Mouse (Mus musculus) heart, embryonic 11.5 days (tissue): ENCODE data around the gene Cort. TPM values are rescaled to one million over a fixed set of nuclear protein-coding genes. Genes with fewer than 3 reads are reported as not detected.
"Not testable (repeated sequence)": the region's sequence is repeated elsewhere in the genome, so short reads cannot be mapped to it uniquely, and the experiment has no call there.

Experiments
- ATAC-seq: fragments of 200-750 bp; cut with Nextera tagmentation; replicated peaks from 2 replicates; pipeline ENCODE4 v1.8.0; 2017; ENCODE audit warnings: moderate library complexity; ENCODE audit not compliant: insufficient number of reproducible peaks, low FRiP score, low TSS enrichment
- H3K27ac ChIP-seq: fragments of 300-500 bp; sonication (generic); 2 replicates; pipeline ENCODE4 v1.5.1; 2014; ENCODE audit warnings: mild to moderate bottlenecking, low read depth, low read length
- H3K27me3 ChIP-seq: fragments of 300-500 bp; sonication (generic); 2 replicates; pipeline ENCODE4 v1.6.1; 2014; ENCODE audit warnings: mild to moderate bottlenecking, low read length, mixed read lengths; ENCODE audit not compliant: control insufficient read depth, insufficient read depth
- H3K36me3 ChIP-seq: fragments of 300-500 bp; sonication (generic); 2 replicates; pipeline ENCODE4 v1.6.1; 2014; ENCODE audit warnings: mild to moderate bottlenecking, low read length, moderate library complexity, mixed read lengths; ENCODE audit not compliant: control insufficient read depth, insufficient read depth
- H3K4me1 ChIP-seq: fragments of 300-500 bp; sonication (generic); 2 replicates; pipeline ENCODE4 v1.6.1; 2014; ENCODE audit warnings: low read length; ENCODE audit not compliant: control insufficient read depth, insufficient read depth
- H3K4me2 ChIP-seq: fragments of 300-500 bp; sonication (generic); 2 replicates; pipeline ENCODE4 v1.6.1; 2014; ENCODE audit warnings: mild to moderate bottlenecking, moderate library complexity
- H3K4me3 ChIP-seq: fragments of 300-500 bp; sonication (generic); 2 replicates; pipeline ENCODE4 v1.5.1; 2014; ENCODE audit warnings: low read depth, low read length
- H3K9ac ChIP-seq: fragments of 300-500 bp; sonication (generic); 2 replicates; pipeline ENCODE4 v1.6.1; 2014; ENCODE audit warnings: mild to moderate bottlenecking, low read depth, low read length, moderate library complexity
- H3K9me3 ChIP-seq: fragments of 300-500 bp; sonication (generic); replicated peaks from 2 replicates; pipeline ENCODE4 v1.6.1; 2016; ENCODE audit warnings: low read length; ENCODE audit not compliant: control insufficient read depth
- WGBS: fragments of 180-500 bp; shearing (Covaris S2); extraction: QIAGEN DNeasy Blood & Tissue Kit; methylation state at CpG from one replicate; pipeline ENCODE4 v1.1.7; 2014; ENCODE audit not compliant: insufficient replicate concordance; 5-methylcytosine and 5-hydroxymethylcytosine counted together
- polyA plus RNA-seq: library from polyadenylated mRNA; unstranded; fragments of >200 nt; fragmentation: Nextera tagmentation; extraction: Ambion mirVana; gene quantifications from 2 replicates; pipeline ENCODE4 v1.2.1, GENCODE M21; 2014

Gene Cort
- polyA plus RNA-seq, 1 experiment from 2014 or later, result 0.24 TPM

DNA sequence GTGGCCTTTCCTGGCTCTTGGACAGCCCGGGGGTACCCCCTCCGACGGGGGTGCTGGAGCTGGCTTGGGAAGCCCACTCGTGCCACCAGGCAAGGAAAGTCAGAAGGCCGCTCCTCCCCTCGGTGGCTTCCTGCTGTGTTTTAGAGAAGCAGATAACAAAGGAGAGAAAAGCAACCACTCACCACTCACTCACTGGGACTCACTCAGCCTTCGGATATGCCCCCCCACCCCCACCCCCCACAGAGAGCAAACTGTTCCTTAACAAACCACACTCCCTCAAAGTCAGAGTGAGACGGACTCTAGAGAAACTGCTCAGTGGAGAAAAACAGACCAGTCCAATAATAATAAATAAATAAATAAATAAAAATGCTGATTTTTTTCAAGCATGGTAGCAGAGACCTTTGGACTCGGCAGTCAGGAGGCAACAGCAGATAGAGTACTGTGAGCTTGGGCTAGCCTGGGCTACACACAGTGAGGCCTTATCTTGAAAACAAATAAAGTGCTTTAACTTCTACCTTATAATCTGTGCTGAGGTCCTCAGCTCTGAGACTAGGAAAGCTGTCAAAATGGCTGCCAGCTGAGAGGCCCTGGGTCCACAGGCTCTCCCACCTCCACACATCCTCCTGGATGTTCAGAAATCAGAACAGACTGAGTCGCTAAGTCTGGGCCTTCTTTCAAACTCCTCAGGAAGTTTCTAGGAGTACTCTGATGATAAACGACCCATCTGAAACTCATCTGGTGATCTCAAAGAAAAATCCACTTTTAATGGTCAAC is 1.0 kb downstream of the Cort start:
- no peaks in the 10 kb centered on the region for H3K36me3 ChIP-seq
- WGBS, result 49% methylated on average over 11 of the region's 11 CpGs
- no peak overlapping the region for H3K4me2 ChIP-seq
- no peak overlapping the region for H3K9ac ChIP-seq
- no peak overlapping the region for H3K27ac ChIP-seq
- no peaks in the 10 kb centered on the region for H3K27me3 ChIP-seq
- no peaks in the 10 kb centered on the region for H3K9me3 ChIP-seq
- H3K4me1 ChIP-seq, result no peaks in the 10 kb centered on the region
- no peak for ATAC-seq
- no peak overlapping the region for H3K4me3 ChIP-seq

DNA sequence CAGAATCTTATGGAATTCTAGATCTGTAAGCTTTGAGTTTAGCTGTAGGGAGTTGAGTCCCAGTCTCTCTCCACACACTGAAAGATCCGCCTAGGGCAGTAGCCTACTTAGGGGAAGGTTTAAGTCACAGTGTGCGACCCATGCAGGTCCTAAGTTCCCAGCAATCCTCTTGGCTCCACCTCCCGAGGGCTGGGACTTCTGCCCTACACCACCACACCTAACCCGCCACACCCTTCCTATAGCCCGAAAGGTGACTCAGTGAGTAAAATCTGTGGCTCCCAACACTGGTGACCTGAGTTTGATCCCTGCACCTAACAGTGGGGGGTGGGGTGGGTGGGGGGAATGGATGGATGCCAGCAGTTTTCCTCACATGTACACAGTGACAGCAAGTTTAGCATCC is 3.1 kb downstream of the Cort start:
- no peak overlapping the region for H3K27ac ChIP-seq
- no peak for ATAC-seq
- no peaks in the 10 kb centered on the region for H3K27me3 ChIP-seq
- H3K4me1 ChIP-seq, result no peaks in the 10 kb centered on the region
- H3K36me3 ChIP-seq, result no peaks in the 10 kb centered on the region
- H3K4me2 ChIP-seq, result no peak overlapping the region
- no peak overlapping the region for H3K4me3 ChIP-seq
- H3K9ac ChIP-seq, result no peak overlapping the region
- H3K9me3 ChIP-seq, result no peaks in the 10 kb centered on the region
- WGBS, result 60% methylated on average over 5 of the region's 5 CpGs

DNA sequence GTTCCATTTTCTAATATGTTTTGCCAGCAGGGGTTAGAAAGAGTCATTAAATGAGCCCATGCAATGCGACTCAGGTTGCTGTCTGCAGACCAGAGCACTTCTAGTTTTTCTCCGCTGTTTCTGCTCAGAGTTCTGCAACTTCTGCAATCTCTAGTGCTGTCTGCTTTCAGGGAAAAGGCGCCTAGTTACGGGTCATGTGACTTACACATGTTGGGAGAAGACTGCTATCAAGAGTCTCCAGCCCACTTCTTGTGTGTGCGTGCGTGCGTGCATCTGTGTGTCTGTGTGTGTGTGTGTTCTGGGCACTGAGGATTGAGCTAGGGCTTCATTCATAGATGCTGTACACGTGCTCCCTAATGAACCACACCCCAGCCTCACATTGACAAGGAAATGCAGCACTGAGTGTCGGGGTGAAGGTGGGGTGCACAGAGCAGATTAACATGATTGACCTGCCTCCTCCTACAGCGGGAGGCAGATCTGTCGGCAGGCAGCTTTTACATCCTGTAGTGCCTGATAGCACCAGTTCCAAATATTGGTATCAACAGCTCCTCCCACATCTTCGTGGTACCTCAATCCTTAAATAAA is 6.5 kb downstream of the Cort start:
- ATAC-seq, H3K4me2 ChIP-seq, H3K9ac ChIP-seq, H3K27me3 ChIP-seq, H3K9me3 ChIP-seq, H3K27ac ChIP-seq, H3K4me1 ChIP-seq, H3K4me3 ChIP-seq, H3K36me3 ChIP-seq: not testable (repeated sequence)
- WGBS, result 82% methylated on average over 12 of the region's 12 CpGs

DNA sequence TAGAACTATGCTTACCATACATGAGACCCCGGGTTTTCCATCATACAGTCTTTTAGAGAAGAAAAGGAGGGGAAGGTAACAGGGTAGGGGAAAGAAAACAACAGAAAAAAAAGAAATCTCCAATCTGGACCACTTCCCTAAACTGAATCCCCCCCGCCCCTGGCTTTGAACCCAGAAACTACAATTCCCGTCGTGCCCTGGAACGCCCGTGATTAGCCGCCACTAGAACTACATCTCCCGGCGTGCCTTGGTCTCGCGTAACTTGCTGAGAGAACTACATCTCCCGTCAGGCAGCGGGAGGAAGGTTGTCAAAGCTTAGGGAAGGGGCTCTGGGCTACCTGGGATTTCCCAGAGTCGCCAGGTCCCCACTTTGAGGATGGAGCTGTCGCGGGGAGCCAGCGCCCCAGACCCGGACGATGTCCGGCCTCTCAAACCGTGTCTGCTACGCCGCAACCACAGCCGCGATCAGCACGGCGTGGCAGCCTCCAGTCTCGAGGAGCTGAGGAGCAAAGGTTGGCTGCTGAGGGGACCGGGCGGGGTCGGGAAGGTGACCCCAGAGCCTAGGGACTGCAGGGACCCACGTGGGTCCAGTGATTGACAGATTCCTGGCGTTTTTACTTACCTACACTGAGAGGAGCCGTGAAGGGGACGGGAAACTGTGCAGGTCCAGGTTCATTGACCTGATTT is 22.5 kb downstream of the Cort start, which contains the start of gene Dffa:
Dffa (plus strand) TSS at position 272 of the 687 bp plus-strand sequence.
- Histone ChIP-seq H3K4me2 (peak within 1 kb of the TSS; percentile 77), H3K9ac (peak within 1 kb of the TSS; percentile 86), H3K27me3 (no peaks in the 10 kb centered on the region), H3K36me3 (0 out of 2 replicates have a peak, but pooled peaks cover 2% of the 10 kb centered on the region), H3K9me3 (no peaks in the 10 kb centered on the region), H3K4me1 (peaks cover 7% of the 10 kb centered on the region; the same call in 1 of the 2 replicates), H3K4me3 (peak within 1 kb of the TSS; percentile 76), H3K27ac (no peak within 1 kb of the TSS)
- WGBS, result under 1% methylated on average over 35 of the region's 35 CpGs
- peak; percentile 68 for ATAC-seq

DNA sequence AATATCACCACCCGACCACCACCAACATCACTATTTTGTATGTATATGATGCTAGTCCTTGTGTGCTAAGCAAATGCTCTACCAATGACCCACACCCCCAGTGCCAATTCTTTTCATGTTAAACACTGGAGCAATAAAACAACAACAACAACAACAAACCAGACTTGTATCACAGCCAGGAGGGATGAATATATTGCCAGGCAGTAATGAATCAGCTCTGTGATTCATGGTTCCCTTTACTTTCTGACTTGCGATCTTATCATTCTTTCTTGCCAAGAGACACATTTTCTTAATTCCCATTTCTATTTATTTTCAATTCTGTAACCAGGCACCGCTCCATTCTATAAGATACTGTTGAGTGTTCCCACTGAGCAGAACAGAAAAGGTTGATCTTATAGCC is 25.1 kb downstream of the Cort start:
- H3K4me2 ChIP-seq, result no peak overlapping the region
- no peaks in the 10 kb centered on the region for H3K36me3 ChIP-seq
- H3K27ac ChIP-seq, result no peak overlapping the region
- H3K9ac ChIP-seq, result no peak overlapping the region
- no peaks in the 10 kb centered on the region for H3K27me3 ChIP-seq
- H3K4me3 ChIP-seq, result no peak overlapping the region
- ATAC-seq, result no peak
- WGBS, result 86% methylated on average over 3 of the region's 3 CpGs
- H3K4me1 ChIP-seq, result peaks cover 17% of the 10 kb centered on the region
- H3K9me3 ChIP-seq, result no peaks in the 10 kb centered on the region

DNA sequence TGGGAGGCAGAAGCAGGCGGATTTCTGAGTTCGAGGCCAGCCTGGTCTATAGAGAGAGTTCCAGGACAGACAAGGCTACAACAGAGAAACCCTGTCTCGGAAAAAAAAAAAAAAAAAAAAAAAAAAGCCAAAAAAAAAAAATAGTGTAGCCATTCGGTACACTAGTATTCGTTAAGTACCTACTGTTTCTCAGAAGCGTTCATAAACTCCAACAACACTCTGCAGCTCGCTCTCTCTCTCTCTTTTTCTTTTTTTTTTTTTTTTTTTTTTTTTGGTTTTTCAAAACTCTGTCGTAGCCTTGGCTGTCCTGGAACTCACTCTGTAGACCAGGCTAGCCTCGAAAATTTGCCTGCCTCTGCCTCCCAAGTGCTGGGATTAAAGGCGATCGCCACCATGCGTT is 26.1 kb downstream of the Cort start:
- H3K27ac ChIP-seq, H3K4me2 ChIP-seq, H3K4me3 ChIP-seq, H3K27me3 ChIP-seq, H3K9ac ChIP-seq, ATAC-seq, H3K36me3 ChIP-seq, H3K9me3 ChIP-seq: not testable (repeated sequence)
- 86% methylated on average over 12 of the region's 12 CpGs for WGBS
- H3K4me1 ChIP-seq, result peaks cover 17% of the 10 kb centered on the region

DNA sequence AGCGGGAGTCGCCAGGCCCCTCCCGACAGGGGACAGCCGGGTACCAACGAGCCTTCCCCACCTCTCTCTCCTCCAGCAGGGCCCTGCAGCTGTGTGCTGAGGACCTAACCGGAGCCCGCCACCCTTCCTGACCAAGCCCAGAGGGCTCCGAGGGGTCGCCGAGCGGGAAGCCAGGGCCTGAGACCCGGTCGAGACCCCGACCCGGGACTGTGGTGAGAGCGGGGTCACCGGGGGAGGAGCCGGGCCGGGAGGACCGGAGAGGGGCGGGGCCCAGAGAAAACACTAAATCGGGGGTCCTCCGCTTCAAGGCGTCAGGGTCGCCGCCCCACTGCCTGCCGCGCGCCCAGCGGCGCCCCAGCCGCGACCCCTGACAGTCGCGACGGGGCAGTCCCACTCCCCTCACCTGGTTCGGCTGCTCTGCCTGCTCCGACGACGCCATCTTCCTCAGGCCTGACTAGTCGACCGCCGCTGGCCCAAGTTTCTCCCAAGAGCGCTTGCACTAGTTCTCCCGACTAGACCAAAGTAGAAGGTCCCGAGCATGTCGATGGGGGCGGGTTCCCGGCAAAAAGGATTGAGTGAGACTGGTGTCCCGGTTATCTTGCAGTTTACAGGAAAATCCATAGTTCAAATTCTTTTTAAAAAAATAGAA is 27.1 kb downstream of the Cort start, which contains the start of gene Pex14:
Pex14 (minus strand) TSS at position 508 of the 649 bp plus-strand sequence.
- Histone ChIP-seq H3K4me2 (peak within 1 kb of the TSS; percentile 98), H3K4me3 (peak within 1 kb of the TSS; percentile 99), H3K9me3 (no peaks in the 10 kb centered on the region), H3K36me3 (no peaks in the 10 kb centered on the region), H3K27ac (peak within 1 kb of the TSS; percentile 62), H3K9ac (peak within 1 kb of the TSS; percentile 94), H3K27me3 (no peaks in the 10 kb centered on the region), H3K4me1 (peaks cover 11% of the 10 kb centered on the region)
- under 1% methylated on average over 50 of the region's 50 CpGs for WGBS
- ATAC-seq, result peak; percentile 80

DNA sequence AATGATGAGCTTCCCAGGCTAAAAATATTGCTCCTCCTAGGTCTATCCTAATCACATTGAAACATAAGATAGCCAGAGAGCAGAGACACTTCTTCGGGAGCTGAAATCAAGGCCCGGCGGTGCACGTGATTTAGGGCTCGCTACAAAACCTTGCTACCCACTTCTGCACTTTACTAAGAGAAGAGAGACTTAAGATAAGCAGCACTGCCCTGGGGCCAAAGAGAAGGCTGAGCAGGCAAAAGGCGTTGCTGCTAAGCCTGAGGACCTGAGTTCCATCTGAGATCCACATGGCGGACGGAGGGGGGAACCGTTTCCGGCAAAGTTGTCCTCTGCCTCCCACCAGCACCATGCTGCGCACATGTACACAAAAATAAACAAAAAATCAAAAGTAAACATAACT is 28.0 kb downstream of the Cort start:
- H3K4me3 ChIP-seq, result peak overlapping the region; percentile 99
- no peaks in the 10 kb centered on the region for H3K27me3 ChIP-seq
- ATAC-seq, result no peak
- peaks cover 11% of the 10 kb centered on the region for H3K4me1 ChIP-seq
- 8% methylated on average over 11 of the region's 11 CpGs for WGBS
- H3K9ac ChIP-seq, result peak overlapping the region; percentile 94
- H3K9me3 ChIP-seq, result no peaks in the 10 kb centered on the region
- H3K27ac ChIP-seq, result no peak overlapping the region
- H3K4me2 ChIP-seq, result peak overlapping the region; percentile 98
- no peaks in the 10 kb centered on the region for H3K36me3 ChIP-seq
